Mouse (Mus musculus) lung, postnatal 0 days (tissue): ENCODE data around the gene Nup153. TPM values are rescaled to one million over a fixed set of nuclear protein-coding genes. Genes with fewer than 3 reads are reported as not detected.
A peak's percentile ranks its signal among the peaks of the same experiment; 100 is the strongest.

Experiments used
- ATAC-seq: fragments of 200-750 bp; cut with Nextera tagmentation; 2 replicates; pipeline ENCODE4 v1.8.0; 2017; ENCODE audit warnings: moderate library complexity
- DNase-seq: peaks from one replicate; pipeline ENCODE4 v3.0.0-alpha.2; 2016; ENCODE audit warnings: low spot score
- H3K27ac ChIP-seq: fragments of 300-500 bp; sonication (generic); 2 replicates; pipeline ENCODE4 v1.5.1; 2014; ENCODE audit warnings: antibody characterized with exemption, mild to moderate bottlenecking, low read length, mixed read lengths
- H3K27me3 ChIP-seq: fragments of 300-500 bp; sonication (generic); replicated peaks from 2 replicates; pipeline ENCODE4 v1.6.1; 2014; ENCODE audit warnings: low read length, mixed read lengths; ENCODE audit not compliant: insufficient read depth
- H3K36me3 ChIP-seq: fragments of 300-500 bp; sonication (generic); 2 replicates; pipeline ENCODE4 v1.6.1; 2014; ENCODE audit warnings: low read length, mixed read lengths; ENCODE audit not compliant: insufficient read depth
- H3K4me1 ChIP-seq: fragments of 300-500 bp; sonication (generic); 2 replicates; pipeline ENCODE4 v1.6.1; 2014; ENCODE audit warnings: antibody characterized with exemption, low read depth, low read length, mixed read lengths; ENCODE audit not compliant: insufficient read depth
- H3K4me2 ChIP-seq: fragments of 300-500 bp; sonication (generic); replicated peaks from 2 replicates; pipeline ENCODE4 v1.6.1; 2014; ENCODE audit warnings: low read depth, mild to moderate bottlenecking, low read length, moderate library complexity, mixed read lengths
- H3K4me3 ChIP-seq: fragments of 300-500 bp; sonication (generic); 2 replicates; pipeline ENCODE4 v1.5.1; 2014; ENCODE audit warnings: low read depth, low read length
- H3K9ac ChIP-seq: fragments of 300-500 bp; sonication (generic); replicated peaks from 2 replicates; pipeline ENCODE4 v1.6.1; 2014; ENCODE audit warnings: low read depth, mild to moderate bottlenecking
- H3K9me3 ChIP-seq: fragments of 300-500 bp; sonication (generic); 2 replicates; pipeline ENCODE4 v1.6.1; 2016; ENCODE audit warnings: low read length, mixed read lengths
- CTCF ChIP-seq: IDR thresholded peaks from 2 replicates; pipeline ENCODE4 v1.5.1; 2016; ENCODE audit warnings: antibody characterized with exemption, mild to moderate bottlenecking
- EP300 ChIP-seq: IDR thresholded peaks from 2 replicates; pipeline ENCODE4 v1.6.1; 2016; ENCODE audit warnings: antibody characterized with exemption, mild to moderate bottlenecking, control low read depth
- WGBS: fragments of 180-500 bp; shearing (Covaris S2); extraction: QIAGEN DNeasy Blood & Tissue Kit; methylation state at CpG from one replicate; pipeline ENCODE4 v1.1.7; 2014; 5-methylcytosine and 5-hydroxymethylcytosine counted together
- polyA plus RNA-seq: library from polyadenylated mRNA; unstranded; fragments of >200 nt; fragmentation: Nextera tagmentation; extraction: Ambion mirVana; gene quantifications from 2 replicates; pipeline ENCODE4 v1.2.1, GENCODE M21; 2015

The Nup153 gene
- polyA plus RNA-seq, 1 experiment from 2014 or later: 14.0 TPM

GRCm38 (mm10) chr13:46763210-46763609 lies 35.5 kb upstream of the Nup153 start:
- H3K4me3 ChIP-seq: no peak overlapping the region
- no peak overlapping the region for H3K9ac ChIP-seq
- peak; percentile 50 for DNase-seq
- WGBS: 80% methylated on average over 9 of the region's 9 CpGs
- H3K9me3 ChIP-seq: no peaks in the 10 kb centered on the region
- no peak overlapping the region for H3K4me2 ChIP-seq
- TF ChIP-seq CTCF: no peak
- no peak for TF ChIP-seq EP300
- no peaks in the 10 kb centered on the region for H3K4me1 ChIP-seq
- peaks cover 22% of the 10 kb centered on the region for H3K36me3 ChIP-seq
- no peak overlapping the region for H3K27ac ChIP-seq
- ATAC-seq: no peak
- no peaks in the 10 kb centered on the region for H3K27me3 ChIP-seq

- TF ChIP-seq CTCF (no peak), EP300 (no peak)
- Histone ChIP-seq H3K36me3 (peaks cover 19% of the 10 kb centered on the region), H3K9me3 (no peaks in the 10 kb centered on the region), H3K4me1 (no peaks in the 10 kb centered on the region), H3K4me3 (no peak overlapping the region), H3K27me3 (no peaks in the 10 kb centered on the region), H3K27ac (no peak overlapping the region), H3K9ac (no peak overlapping the region), H3K4me2 (no peak overlapping the region)
- ATAC-seq (no peak), DNase-seq (no peak)
- WGBS: 88% methylated on average over 6 of the region's 6 CpGs
Measured at GRCm38 (mm10) chr13:46760921-46761320, 33.2 kb upstream of the Nup153 start.

- DNase-seq: no peak
- no peaks in the 10 kb centered on the region for H3K27me3 ChIP-seq
- H3K4me3 ChIP-seq: no peak overlapping the region
- H3K36me3 ChIP-seq: peaks cover 15% of the 10 kb centered on the region
- no peak overlapping the region for H3K4me2 ChIP-seq
- no peak overlapping the region for H3K9ac ChIP-seq
- WGBS: 81% methylated on average over 8 of the region's 8 CpGs
- H3K27ac ChIP-seq: no peak overlapping the region
- no peak for ATAC-seq
- H3K9me3 ChIP-seq: no peaks in the 10 kb centered on the region
- TF ChIP-seq CTCF (no peak), EP300 (no peak)
- no peaks in the 10 kb centered on the region for H3K4me1 ChIP-seq
Measured at GRCm38 (mm10) chr13:46759281-46759809, 31.6 kb upstream of the Nup153 start.

GRCm38 (mm10) chr13:46758627-46759026 lies 30.9 kb upstream of the Nup153 start:
- H3K27ac ChIP-seq: no peak overlapping the region
- no peak overlapping the region for H3K4me2 ChIP-seq
- no peaks in the 10 kb centered on the region for H3K27me3 ChIP-seq
- no peak overlapping the region for H3K9ac ChIP-seq
- H3K9me3 ChIP-seq: no peaks in the 10 kb centered on the region
- WGBS: 96% methylated on average over 13 of the region's 13 CpGs
- no peak for DNase-seq
- H3K36me3 ChIP-seq: peaks cover 10% of the 10 kb centered on the region; the same call in 1 of the 2 replicates
- no peaks in the 10 kb centered on the region for H3K4me1 ChIP-seq
- no peak for ATAC-seq
- no peak overlapping the region for H3K4me3 ChIP-seq
- TF ChIP-seq EP300 (no peak), CTCF (no peak)

GRCm38 (mm10) chr13:46757946-46758345 lies 30.2 kb upstream of the Nup153 start:
- peaks cover 2% of the 10 kb centered on the region; the same call in 1 of the 2 replicates for H3K4me1 ChIP-seq
- no peak overlapping the region for H3K9ac ChIP-seq
- H3K4me3 ChIP-seq: no peak overlapping the region
- no peak for DNase-seq
- peaks cover 10% of the 10 kb centered on the region; the same call in 1 of the 2 replicates for H3K36me3 ChIP-seq
- H3K27ac ChIP-seq: no peak overlapping the region
- TF ChIP-seq EP300: no peak
- TF ChIP-seq CTCF: no peak
- no peak for ATAC-seq
- 90% methylated on average over 7 of the region's 7 CpGs for WGBS
- no peaks in the 10 kb centered on the region for H3K9me3 ChIP-seq
- H3K4me2 ChIP-seq: no peak overlapping the region
- no peaks in the 10 kb centered on the region for H3K27me3 ChIP-seq

- peaks cover 6% of the 10 kb centered on the region; the same call in 1 of the 2 replicates for H3K36me3 ChIP-seq
- H3K27me3 ChIP-seq: no peaks in the 10 kb centered on the region
- peak overlapping the region; percentile 85 for H3K27ac ChIP-seq
- no peaks in the 10 kb centered on the region for H3K9me3 ChIP-seq
- no peak overlapping the region for H3K9ac ChIP-seq
- DNase-seq (peak; percentile 50), ATAC-seq (peak; percentile 18; the same call in 1 of the 2 replicates)
- 54% methylated on average over 5 of the region's 5 CpGs for WGBS
- TF ChIP-seq CTCF (no peak), EP300 (0 out of 2 replicates have a peak, but pooled peaks have one; percentile 28)
- H3K4me1 ChIP-seq: peaks cover 5% of the 10 kb centered on the region; the same call in 1 of the 2 replicates
- H3K4me3 ChIP-seq: no peak overlapping the region
- H3K4me2 ChIP-seq: no peak overlapping the region
Measured at GRCm38 (mm10) chr13:46753294-46753693, 25.6 kb upstream of the Nup153 start.
